ENCODE assay signal across 8 mouse cellular contexts in the genomic region with DNA sequence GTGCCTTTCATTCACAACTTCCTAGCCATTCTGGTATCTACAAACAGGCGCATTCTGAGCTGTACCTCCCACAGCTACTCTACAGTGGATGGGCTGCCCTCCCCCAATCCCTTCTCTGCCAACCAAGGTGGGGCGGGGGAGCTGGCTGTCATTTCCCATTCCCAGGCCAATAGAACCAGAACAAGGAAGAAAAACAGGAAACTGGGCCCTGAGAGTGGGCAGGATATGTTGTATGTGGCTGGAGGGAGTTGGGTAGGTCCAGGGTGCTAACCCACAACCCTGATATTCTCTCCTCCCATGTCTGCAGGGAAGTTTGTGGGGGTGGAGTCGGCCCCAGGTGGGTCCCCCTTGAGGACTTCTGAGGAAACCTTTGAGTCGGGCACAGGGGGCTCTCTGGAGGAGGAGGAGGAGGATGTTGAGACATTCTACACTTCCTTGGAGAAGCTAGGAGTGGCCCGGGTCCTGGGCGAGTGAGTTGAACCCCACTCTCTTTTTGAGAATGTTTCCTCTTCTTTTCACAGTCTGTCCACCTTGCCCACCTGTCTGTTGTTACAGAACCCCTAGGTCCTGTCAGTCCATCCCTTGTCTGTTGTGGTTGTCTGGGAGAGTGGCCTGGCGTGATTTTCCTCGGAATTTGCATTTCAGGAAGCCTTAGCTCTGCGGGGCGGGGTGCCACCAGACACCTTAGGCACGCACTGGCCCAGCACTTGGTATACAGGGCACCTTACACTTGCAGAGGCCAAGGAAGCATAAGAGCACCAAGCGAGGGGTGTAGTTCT. TPM values are rescaled to one million over a fixed set of nuclear protein-coding genes. Genes with fewer than 3 reads are reported as not detected.
A peak's percentile ranks its signal among the peaks of the same experiment; 100 is the strongest.
DNase-seq lines count a peak whose midpoint lies in the region; ATAC-seq and TF ChIP-seq lines count a peak whose summit lies in the region.

No protein-coding gene starts in this region.

- in situ Hi-C loops in ES-E14 (cut with MboI; ENCODE audit: low sequenced_read_pairs in 2 of 2, unreplicated experiment in 2 of 2): no loop called here

- DNase-seq in ES-E14 (ENCODE audit: low read depth, low spot score): no peak
- DNase-seq in embryonic facial prominence, embryonic 11.5 days (ENCODE audit: low spot score): no peak
- DNase-seq in heart, postnatal 36 days: peak; percentile 72 to 74
- no peak for DNase-seq in limb, embryonic 14.5 days (ENCODE audit: low spot score)
- DNase-seq in midbrain, postnatal 0 days (ENCODE audit: low spot score): no peak
- no peak for DNase-seq in frontal cortex, postnatal 25 days (ENCODE audit: low spot score in 2 of 2)
- no peak for DNase-seq in right cerebral cortex, postnatal 14 days

- peak overlapping the region; percentile 43; the same call in 1 of the 2 replicates for H3K9ac ChIP-seq in ES-E14 (ENCODE audit: insufficient read depth, low read depth, low read length, poor library complexity, severe bottlenecking)
- H3K9ac ChIP-seq in embryonic facial prominence, embryonic 11.5 days (replicated peaks; ENCODE audit: low read length): peak overlapping the region; percentile 27
- H3K9ac ChIP-seq in limb, embryonic 14.5 days (ENCODE audit: low read depth, low read length, severe bottlenecking): no peak overlapping the region
- H3K9ac ChIP-seq in midbrain, postnatal 0 days (replicated peaks; ENCODE audit: low read length, poor library complexity, severe bottlenecking): no peak overlapping the region

- TF ChIP-seq CTCF in midbrain, postnatal 0 days (IDR thresholded peaks at IDR 0.05): no peak

- H3K4me1 ChIP-seq in ES-E14 (ENCODE audit: control insufficient read depth in 2 of 2, insufficient read depth in 2 of 2, low read length in 2 of 2, poor library complexity in 1 of 2): peaks cover 4 to 47% of the 10 kb centered on the region in 2 experiments; a peak in 3 of 4 replicates
- peaks cover 28% of the 10 kb centered on the region for H3K4me1 ChIP-seq in embryonic facial prominence, embryonic 11.5 days (ENCODE audit: control insufficient read depth, insufficient read depth, low read length)
- H3K4me1 ChIP-seq in limb, embryonic 14.5 days (ENCODE audit: control insufficient read depth, insufficient read depth, low read length): peaks cover 43% of the 10 kb centered on the region
- H3K4me1 ChIP-seq in midbrain, postnatal 0 days (ENCODE audit: insufficient read depth, low read length): peaks cover 25% of the 10 kb centered on the region

- H3K36me3 ChIP-seq in ES-E14 (ENCODE audit: control insufficient read depth, insufficient read depth, low read length, poor library complexity, severe bottlenecking): no peaks in the 10 kb centered on the region
- H3K36me3 ChIP-seq in embryonic facial prominence, embryonic 11.5 days (replicated peaks; ENCODE audit: control insufficient read depth, insufficient read depth, low read depth, low read length): no peaks in the 10 kb centered on the region
- peaks cover 3% of the 10 kb centered on the region for H3K36me3 ChIP-seq in limb, embryonic 14.5 days (ENCODE audit: control insufficient read depth, insufficient read depth, low read length)
- peaks cover 15% of the 10 kb centered on the region for H3K36me3 ChIP-seq in midbrain, postnatal 0 days (ENCODE audit: insufficient read depth, low read length)

- no peak for TF ChIP-seq POLR2A in limb, embryonic 14.5 days (IDR thresholded peaks at IDR 0.05; ENCODE audit: borderline replicate concordance, extremely low read depth, insufficient read depth, insufficient read length)

- H3K4me2 ChIP-seq in embryonic facial prominence, embryonic 11.5 days (ENCODE audit: low read depth, low read length): no peak overlapping the region
- peak overlapping the region; percentile 48 for H3K4me2 ChIP-seq in limb, embryonic 14.5 days (replicated peaks; ENCODE audit: low read depth, low read length, severe bottlenecking)
- peak overlapping the region; percentile 28; the same call in 1 of the 2 replicates for H3K4me2 ChIP-seq in midbrain, postnatal 0 days (ENCODE audit: low read depth, low read length, poor library complexity, severe bottlenecking)

- H3K9me3 ChIP-seq in ES-E14 (ENCODE audit: control insufficient read depth, insufficient read depth, low read depth, low read length): no peaks in the 10 kb centered on the region
- no peaks in the 10 kb centered on the region for H3K9me3 ChIP-seq in embryonic facial prominence, embryonic 11.5 days (replicated peaks; ENCODE audit: control insufficient read depth, low read length)
- H3K9me3 ChIP-seq in limb, embryonic 14.5 days (ENCODE audit: control insufficient read depth, low read length): no peaks in the 10 kb centered on the region
- H3K9me3 ChIP-seq in midbrain, postnatal 0 days (ENCODE audit: low read length): no peaks in the 10 kb centered on the region

- H3K4me3 ChIP-seq in ES-E14 (ENCODE audit: insufficient read depth in 1 of 2, low read depth in 1 of 2, low read length in 2 of 2, poor library complexity in 1 of 2, severe bottlenecking in 1 of 2): peak overlapping the region; percentile 45 to 60; a peak in 3 of 4 replicates
- H3K4me3 ChIP-seq in embryonic facial prominence, embryonic 11.5 days (ENCODE audit: low read depth, low read length): no peak overlapping the region; the same call in 1 of the 2 replicates
- peak overlapping the region; percentile 26 for H3K4me3 ChIP-seq in limb, embryonic 14.5 days (replicated peaks; ENCODE audit: low read length)
- no peak overlapping the region for H3K4me3 ChIP-seq in midbrain, postnatal 0 days (ENCODE audit: low read depth, low read length)

- intact Hi-C loops in heart, postnatal 36 days (cut with DNase I): loop anchor here (10.0 kb wide), 1 partner anchor 519 kb away; a partner anchor contains a TSS

- H3K27me3 ChIP-seq in embryonic facial prominence, embryonic 11.5 days (ENCODE audit: control insufficient read depth, insufficient read depth, low read length): peaks cover 47% of the 10 kb centered on the region
- H3K27me3 ChIP-seq in limb, embryonic 14.5 days (ENCODE audit: control insufficient read depth, insufficient read depth, low read length): peaks cover 46% of the 10 kb centered on the region
- H3K27me3 ChIP-seq in midbrain, postnatal 0 days (ENCODE audit: insufficient read depth, low read length): peaks cover 51% of the 10 kb centered on the region

- WGBS in embryonic facial prominence, embryonic 11.5 days: 28% methylated on average over 12 of the region's 12 CpGs
- 31% methylated on average over 12 of the region's 12 CpGs for WGBS in limb, embryonic 14.5 days
- WGBS in midbrain, postnatal 0 days: 28% methylated on average over 12 of the region's 12 CpGs

- H3K27ac ChIP-seq in ES-E14 (ENCODE audit: insufficient read depth, low read depth, low read length, poor library complexity, severe bottlenecking): no peak overlapping the region
- no peak overlapping the region for H3K27ac ChIP-seq in embryonic facial prominence, embryonic 11.5 days (replicated peaks; ENCODE audit: low read depth, low read length)
- H3K27ac ChIP-seq in limb, embryonic 14.5 days (replicated peaks; ENCODE audit: low read depth, low read length): no peak overlapping the region
- no peak overlapping the region for H3K27ac ChIP-seq in midbrain, postnatal 0 days (ENCODE audit: low read depth, low read length)

- no peak for ATAC-seq in embryonic facial prominence, embryonic 11.5 days (replicated peaks; ENCODE audit: insufficient number of reproducible peaks, low FRiP score, low TSS enrichment, low read depth)
- ATAC-seq in limb, embryonic 14.5 days (ENCODE audit: low FRiP score, low read depth): no peak
- ATAC-seq in midbrain, postnatal 0 days (ENCODE audit: low FRiP score): no peak
- ATAC-seq in erythroblast, adult 5-6 weeks (replicated peaks; ENCODE audit: low FRiP score, poor library complexity, severe bottlenecking): no peak

RNA-seq across cellular contexts. Expression of a gene that starts 3.1 kb away (rescaled TPM):
- 5.8 and 11.7 TPM in 2 replicates for total RNA-seq in ES-E14 (2012; rRNA removed)
- polyA plus RNA-seq in embryonic facial prominence, embryonic 11.5 days (2014; fragmentation: Nextera tagmentation; extraction: Ambion mirVana): 3.5 and 4.8 TPM in 2 replicates
- total RNA-seq in heart, postnatal 36 days (2021): 10 to 100 TPM; 24.1 to 24.2 TPM
- 11.9 and 12.1 TPM in 2 replicates for polyA plus RNA-seq in limb, embryonic 14.5 days (2012; rRNA removed)
- polyA plus RNA-seq in limb, embryonic 14.5 days (2014; fragmentation: Nextera tagmentation; extraction: Ambion mirVana): 8.3 and 8.8 TPM in 2 replicates
- 4.0 and 5.3 TPM in 2 replicates for total RNA-seq in midbrain, postnatal 0 days (2014; rRNA removed)
- 5.3 and 5.9 TPM in 2 replicates for polyA plus RNA-seq in midbrain, postnatal 0 days (2015; fragmentation: Nextera tagmentation; extraction: Ambion mirVana)
- 0.77 TPM in 1 of 2 replicates, not detected in the other for total RNA-seq in erythroblast, adult 5-6 weeks (2015; ENCODE audit: low replicate concordance)
- total RNA-seq in erythroblast, adult 5-6 weeks (2017; ENCODE audit: low replicate concordance): 3.2 TPM in 1 of 2 replicates, not detected in the other

RNA-seq across cellular contexts. Expression of a gene that starts 3.2 kb away (rescaled TPM):
- total RNA-seq in ES-E14 (2012; rRNA removed): 238 and 257 TPM in 2 replicates
- 39.2 and 42.4 TPM in 2 replicates for polyA plus RNA-seq in embryonic facial prominence, embryonic 11.5 days (2014; fragmentation: Nextera tagmentation; extraction: Ambion mirVana)
- total RNA-seq in heart, postnatal 36 days (2021): 100 to 1,000 TPM; 299 to 300 TPM
- 100 and 125 TPM in 2 replicates for polyA plus RNA-seq in limb, embryonic 14.5 days (2012; rRNA removed)
- polyA plus RNA-seq in limb, embryonic 14.5 days (2014; fragmentation: Nextera tagmentation; extraction: Ambion mirVana): 44.2 and 44.4 TPM in 2 replicates
- 46.4 and 52.9 TPM in 2 replicates for total RNA-seq in midbrain, postnatal 0 days (2014; rRNA removed)
- 13.6 and 15.0 TPM in 2 replicates for polyA plus RNA-seq in midbrain, postnatal 0 days (2015; fragmentation: Nextera tagmentation; extraction: Ambion mirVana)
- 5.2 TPM in 1 of 2 replicates, not detected in the other for total RNA-seq in erythroblast, adult 5-6 weeks (2015; ENCODE audit: low replicate concordance)
- 9.5 and 11.0 TPM in 2 replicates for total RNA-seq in erythroblast, adult 5-6 weeks (2017; ENCODE audit: low replicate concordance)

RNA-seq across cellular contexts. Expression of a gene that starts 9.0 kb away (rescaled TPM):
- total RNA-seq in ES-E14 (2012; rRNA removed): 10.7 and 12.7 TPM in 2 replicates
- polyA plus RNA-seq in embryonic facial prominence, embryonic 11.5 days (2014; fragmentation: Nextera tagmentation; extraction: Ambion mirVana): 10.5 and 11.1 TPM in 2 replicates
- 100 to 1,000 TPM; 552 to 604 TPM for total RNA-seq in heart, postnatal 36 days (2021)
- 14.8 and 16.4 TPM in 2 replicates for polyA plus RNA-seq in limb, embryonic 14.5 days (2012; rRNA removed)
- 14.5 and 14.8 TPM in 2 replicates for polyA plus RNA-seq in limb, embryonic 14.5 days (2014; fragmentation: Nextera tagmentation; extraction: Ambion mirVana)
- total RNA-seq in midbrain, postnatal 0 days (2014; rRNA removed): 6.5 and 7.0 TPM in 2 replicates
- polyA plus RNA-seq in midbrain, postnatal 0 days (2015; fragmentation: Nextera tagmentation; extraction: Ambion mirVana): 22.2 and 24.5 TPM in 2 replicates
- total RNA-seq in erythroblast, adult 5-6 weeks (2015; ENCODE audit: low replicate concordance): 10.0 and 11.3 TPM in 2 replicates
- 5.9 and 6.0 TPM in 2 replicates for total RNA-seq in erythroblast, adult 5-6 weeks (2017; ENCODE audit: low replicate concordance)

RNA-seq across cellular contexts. Expression of a gene that starts 10.9 kb away (rescaled TPM):
- total RNA-seq in ES-E14 (2012; rRNA removed): 110 and 120 TPM in 2 replicates
- polyA plus RNA-seq in embryonic facial prominence, embryonic 11.5 days (2014; fragmentation: Nextera tagmentation; extraction: Ambion mirVana): 60.6 and 67.2 TPM in 2 replicates
- 10 to 100 TPM; 76.0 to 83.7 TPM for total RNA-seq in heart, postnatal 36 days (2021)
- 27.5 and 32.1 TPM in 2 replicates for polyA plus RNA-seq in limb, embryonic 14.5 days (2012; rRNA removed)
- polyA plus RNA-seq in limb, embryonic 14.5 days (2014; fragmentation: Nextera tagmentation; extraction: Ambion mirVana): 59.4 and 61.0 TPM in 2 replicates
- total RNA-seq in midbrain, postnatal 0 days (2014; rRNA removed): 27.0 and 28.9 TPM in 2 replicates
- polyA plus RNA-seq in midbrain, postnatal 0 days (2015; fragmentation: Nextera tagmentation; extraction: Ambion mirVana): 77.9 and 78.5 TPM in 2 replicates
- total RNA-seq in erythroblast, adult 5-6 weeks (2015; ENCODE audit: low replicate concordance): 7.3 and 10.0 TPM in 2 replicates
- 5.4 and 9.5 TPM in 2 replicates for total RNA-seq in erythroblast, adult 5-6 weeks (2017; ENCODE audit: low replicate concordance)

RNA-seq across cellular contexts. Expression of a gene that starts 11.0 kb away (rescaled TPM):
- total RNA-seq in ES-E14 (2012; rRNA removed): 75.9 and 98.8 TPM in 2 replicates
- polyA plus RNA-seq in embryonic facial prominence, embryonic 11.5 days (2014; fragmentation: Nextera tagmentation; extraction: Ambion mirVana): 24.8 and 27.3 TPM in 2 replicates
- 10 to 100 TPM; 27.3 to 44.1 TPM for total RNA-seq in heart, postnatal 36 days (2021)
- polyA plus RNA-seq in limb, embryonic 14.5 days (2012; rRNA removed): 101 and 165 TPM in 2 replicates
- polyA plus RNA-seq in limb, embryonic 14.5 days (2014; fragmentation: Nextera tagmentation; extraction: Ambion mirVana): 77.9 and 79.4 TPM in 2 replicates
- 91.4 and 94.8 TPM in 2 replicates for total RNA-seq in midbrain, postnatal 0 days (2014; rRNA removed)
- 68.1 and 75.7 TPM in 2 replicates for polyA plus RNA-seq in midbrain, postnatal 0 days (2015; fragmentation: Nextera tagmentation; extraction: Ambion mirVana)
- 0.58 and 1.7 TPM in 2 replicates for total RNA-seq in erythroblast, adult 5-6 weeks (2015; ENCODE audit: low replicate concordance)
- 2.2 and 7.7 TPM in 2 replicates for total RNA-seq in erythroblast, adult 5-6 weeks (2017; ENCODE audit: low replicate concordance)

Comparison
In these comparisons a context has a peak if more than half of its experiments do, and no peak if none do; other contexts are left out.
1. DNase-seq: peak in heart, postnatal 36 days (2 of 2); none in ES-E14 (single experiment), embryonic facial prominence, embryonic 11.5 days (single experiment), limb, embryonic 14.5 days (single experiment), midbrain, postnatal 0 days (single experiment), frontal cortex, postnatal 25 days (0 of 2) and right cerebral cortex, postnatal 14 days (single experiment).
2. H3K4me3 ChIP-seq: peak in ES-E14 (2 of 2) and limb, embryonic 14.5 days (single experiment); none in embryonic facial prominence, embryonic 11.5 days (single experiment) and midbrain, postnatal 0 days (single experiment).
3. H3K9ac ChIP-seq: peak in ES-E14 (single experiment) and embryonic facial prominence, embryonic 11.5 days (single experiment); none in limb, embryonic 14.5 days (single experiment) and midbrain, postnatal 0 days (single experiment).
4. RNA of a gene that starts 9.0 kb away (total RNA-seq): 552 to 604 TPM in heart, postnatal 36 days; 10.7 to 12.7 TPM in ES-E14, 5.9 to 11.3 TPM in erythroblast, adult 5-6 weeks and 6.5 to 7.0 TPM in midbrain, postnatal 0 days; every median in the first group is over 10 times any median in the second.